Mouse (Mus musculus) forebrain, embryonic 16.5 days (tissue): ENCODE data around the gene Tmem110. TPM values are rescaled to one million over a fixed set of nuclear protein-coding genes. Genes with fewer than 3 reads are reported as not detected.

Source experiments
- ATAC-seq: fragments of 200-750 bp; cut with Nextera tagmentation; 2 replicates; pipeline ENCODE4 v1.8.0; 2017; ENCODE audit warnings: mild to moderate bottlenecking, moderate library complexity
- H3K27ac ChIP-seq: fragments of 300-500 bp; sonication (generic); 2 replicates; pipeline ENCODE4 v1.5.1; 2014; ENCODE audit warnings: low read length, control low read depth
- H3K27me3 ChIP-seq: fragments of 300-500 bp; sonication (generic); replicated peaks from 2 replicates; pipeline ENCODE4 v1.6.1; 2014; ENCODE audit warnings: low read length; ENCODE audit not compliant: control insufficient read depth, insufficient read depth
- H3K36me3 ChIP-seq: fragments of 300-500 bp; sonication (generic); 2 replicates; pipeline ENCODE4 v1.6.1; 2014; ENCODE audit not compliant: control insufficient read depth, insufficient read depth
- H3K4me1 ChIP-seq: fragments of 300-500 bp; sonication (generic); replicated peaks from 2 replicates; pipeline ENCODE4 v1.6.1; 2014; ENCODE audit warnings: low read length; ENCODE audit not compliant: control insufficient read depth, insufficient read depth
- H3K4me2 ChIP-seq: fragments of 300-500 bp; sonication (generic); 2 replicates; pipeline ENCODE4 v1.6.1; 2014; ENCODE audit warnings: mild to moderate bottlenecking, low read length, control low read depth
- H3K4me3 ChIP-seq: fragments of 300-500 bp; sonication (generic); replicated peaks from 2 replicates; pipeline ENCODE4 v1.5.1; 2014; ENCODE audit warnings: mild to moderate bottlenecking, low read length, control low read depth
- H3K9ac ChIP-seq: fragments of 300-500 bp; sonication (generic); replicated peaks from 2 replicates; pipeline ENCODE4 v1.6.1; 2014; ENCODE audit warnings: low read depth, low read length, control low read depth
- H3K9me3 ChIP-seq: fragments of 300-500 bp; sonication (generic); 2 replicates; pipeline ENCODE4 v1.6.1; 2016; ENCODE audit warnings: low read length; ENCODE audit not compliant: control insufficient read depth
- WGBS: fragments of 180-500 bp; shearing (Covaris S2); extraction: QIAGEN DNeasy Blood & Tissue Kit; methylation state at CpG from one replicate; pipeline ENCODE4 v1.1.7; 2014; 5-methylcytosine and 5-hydroxymethylcytosine counted together
- polyA plus RNA-seq: library from polyadenylated mRNA; unstranded; fragments of >200 nt; fragmentation: Nextera tagmentation; extraction: Ambion mirVana; gene quantifications from 2 replicates; pipeline ENCODE4 v1.2.1, GENCODE M21; 2015

Gene Tmem110
- polyA plus RNA-seq, 1 experiment from 2014 or later: 18.3 TPM

- no peak for ATAC-seq
- H3K36me3 ChIP-seq: no peaks in the 10 kb centered on the region
- no peak overlapping the region for H3K4me3 ChIP-seq
Measured at GRCm38 (mm10) chr14:30912641-30913040, 87.3 kb downstream of the Tmem110 start.

GRCm38 (mm10) chr14:30913404-30913803 is 88.0 kb downstream of the Tmem110 start:
- no peak overlapping the region for H3K4me2 ChIP-seq
- ATAC-seq: no peak
- WGBS: 71% methylated on average over 5 of the region's 5 CpGs
- no peaks in the 10 kb centered on the region for H3K27me3 ChIP-seq
- H3K36me3 ChIP-seq: no peaks in the 10 kb centered on the region
- H3K4me3 ChIP-seq: no peak overlapping the region
- no peak overlapping the region for H3K9ac ChIP-seq
- no peak overlapping the region for H3K27ac ChIP-seq
- H3K9me3 ChIP-seq: no peaks in the 10 kb centered on the region
- H3K4me1 ChIP-seq: no peaks in the 10 kb centered on the region

More at GRCm38 (mm10) chr14:30912641-30913040, 87.3 kb downstream of the Tmem110 start:
- WGBS: 78% methylated on average over 8 of the region's 8 CpGs
- Histone ChIP-seq H3K27me3 (no peaks in the 10 kb centered on the region), H3K9me3 (no peaks in the 10 kb centered on the region), H3K9ac (no peak overlapping the region), H3K4me1 (no peaks in the 10 kb centered on the region), H3K4me2 (no peak overlapping the region), H3K27ac (no peak overlapping the region)

GRCm38 (mm10) chr14:30916516-30916915 is 91.1 kb downstream of the Tmem110 start:
- Histone ChIP-seq H3K4me3 (no peak overlapping the region), H3K9me3 (no peaks in the 10 kb centered on the region), H3K9ac (no peak overlapping the region), H3K27me3 (no peaks in the 10 kb centered on the region), H3K4me1 (no peaks in the 10 kb centered on the region), H3K27ac (no peak overlapping the region), H3K36me3 (no peaks in the 10 kb centered on the region), H3K4me2 (no peak overlapping the region)
- whole genome bisulfite sequencing: 62% methylated on average over 1 of the region's 1 CpGs
- no peak for ATAC-seq

GRCm38 (mm10) chr14:30922053-30922670 is 96.8 kb downstream of the Tmem110 start:
- peaks cover 3% of the 10 kb centered on the region; the same call in 1 of the 2 replicates for H3K4me1 ChIP-seq
- no peak overlapping the region for H3K4me3 ChIP-seq
- H3K9ac ChIP-seq: no peak overlapping the region
- H3K36me3 ChIP-seq: no peaks in the 10 kb centered on the region
- H3K27me3 ChIP-seq: no peaks in the 10 kb centered on the region
- no peaks in the 10 kb centered on the region for H3K9me3 ChIP-seq
- no peak overlapping the region for H3K4me2 ChIP-seq
- 43% methylated on average over 7 of the region's 8 CpGs for WGBS
- ATAC-seq: peak; percentile 58; the same call in 1 of the 2 replicates
- H3K27ac ChIP-seq: no peak overlapping the region

- peaks cover 3% of the 10 kb centered on the region; the same call in 1 of the 2 replicates for H3K4me1 ChIP-seq
- no peaks in the 10 kb centered on the region for H3K36me3 ChIP-seq
- H3K9ac ChIP-seq: no peak within 1 kb of the TSS
- 69% methylated on average over 6 of the region's 6 CpGs for WGBS
- no peak within 1 kb of the TSS for H3K4me3 ChIP-seq
- no peak within 1 kb of the TSS for H3K4me2 ChIP-seq
- no peaks in the 10 kb centered on the region for H3K27me3 ChIP-seq
- no peaks in the 10 kb centered on the region for H3K9me3 ChIP-seq
- ATAC-seq: 0 out of 2 replicates have a peak, but pooled peaks have one; percentile 12
- H3K27ac ChIP-seq: no peak within 1 kb of the TSS
Measured at GRCm38 (mm10) chr14:30923375-30924105, 98.2 kb downstream of the Tmem110 start, which contains the start of gene Itih3. TSS of gene Itih3 (minus strand) at chr14:30923760.

- no peak for ATAC-seq
- H3K4me1 ChIP-seq: peaks cover 3% of the 10 kb centered on the region; the same call in 1 of the 2 replicates
- H3K9ac ChIP-seq: no peak overlapping the region
- no peak overlapping the region for H3K4me2 ChIP-seq
- WGBS: 87% methylated on average over 3 of the region's 3 CpGs
- no peaks in the 10 kb centered on the region for H3K9me3 ChIP-seq
- no peak overlapping the region for H3K4me3 ChIP-seq
- H3K27me3 ChIP-seq: no peaks in the 10 kb centered on the region
- H3K27ac ChIP-seq: no peak overlapping the region
- no peaks in the 10 kb centered on the region for H3K36me3 ChIP-seq
Measured at GRCm38 (mm10) chr14:30925492-30925891, 100.1 kb downstream of the Tmem110 start.

Other genes with a start within 250 kb of the Tmem110 start
- 27.9 and 34.6 TPM in 2 replicates for gene Prkcd, start 199.4 kb upstream of the Tmem110 start, polyA plus RNA-seq
- gene Rft1, start 171.2 kb upstream of the Tmem110 start, polyA plus RNA-seq: 7.2 and 8.5 TPM in 2 replicates
- 19.9 and 21.9 TPM in 2 replicates for gene Sfmbt1, start 110.7 kb upstream of the Tmem110 start, polyA plus RNA-seq
- gene Mustn1, start 53.6 kb downstream of the Tmem110 start, polyA plus RNA-seq: 0.46 and 0.90 TPM in 2 replicates
- not detected in 2 replicates for gene Itih4, start 60.9 kb downstream of the Tmem110 start, polyA plus RNA-seq
- 0.40 and 0.58 TPM in 2 replicates for gene Itih3, start 98.2 kb downstream of the Tmem110 start, polyA plus RNA-seq
- gene Itih1, start 117.7 kb downstream of the Tmem110 start, polyA plus RNA-seq: not detected in 2 replicates
- 19.6 and 20.4 TPM in 2 replicates for gene Nek4, start 125.8 kb downstream of the Tmem110 start, polyA plus RNA-seq
- gene Glt8d1, start 175.8 kb downstream of the Tmem110 start, polyA plus RNA-seq: 51.8 and 54.2 TPM in 2 replicates
- gene Spcs1, start 176.1 kb downstream of the Tmem110 start, polyA plus RNA-seq: 278 and 305 TPM in 2 replicates
- 154 and 170 TPM in 2 replicates for gene Pbrm1, start 193.5 kb downstream of the Tmem110 start, polyA plus RNA-seq
- gene Gnl3, start 193.6 kb downstream of the Tmem110 start, polyA plus RNA-seq: 57.6 and 61.9 TPM in 2 replicates